8 mouse cellular contexts compared by ENCODE assay signal in genomic region chr6:91807169-91807568, GRCm38 (mm10). TPM values are rescaled to one million over a fixed set of nuclear protein-coding genes. Genes with fewer than 3 reads are reported as not detected.
DNase-seq lines count a peak whose midpoint lies in the region; ATAC-seq and TF ChIP-seq lines count a peak whose summit lies in the region.

No protein-coding gene starts in this region.

- no peak overlapping the region for H3K27ac ChIP-seq in lung, embryonic 14.5 days (ENCODE audit: low read depth)
- H3K27ac ChIP-seq in embryonic facial prominence, embryonic 14.5 days (replicated peaks; ENCODE audit: low read depth, low read length), result no peak overlapping the region
- H3K27ac ChIP-seq in hindbrain, embryonic 11.5 days (ENCODE audit: low read depth, low read length), result no peak overlapping the region
- H3K27ac ChIP-seq in midbrain, embryonic 10.5 days (replicated peaks), result peak overlapping the region; percentile 76

- no peaks in the 10 kb centered on the region for H3K9me3 ChIP-seq in lung, embryonic 14.5 days (ENCODE audit: low read depth, low read length)
- H3K9me3 ChIP-seq in embryonic facial prominence, embryonic 14.5 days (ENCODE audit: control insufficient read depth, low read length), result no peaks in the 10 kb centered on the region
- no peaks in the 10 kb centered on the region for H3K9me3 ChIP-seq in hindbrain, embryonic 11.5 days (ENCODE audit: control insufficient read depth, low read length)
- H3K9me3 ChIP-seq in midbrain, embryonic 10.5 days (replicated peaks), result no peaks in the 10 kb centered on the region

- H3K27me3 ChIP-seq in lung, embryonic 14.5 days (ENCODE audit: insufficient read depth, low read length), result peaks cover 25% of the 10 kb centered on the region
- peaks cover 28% of the 10 kb centered on the region for H3K27me3 ChIP-seq in embryonic facial prominence, embryonic 14.5 days (replicated peaks; ENCODE audit: control insufficient read depth, insufficient read depth, low read length)
- H3K27me3 ChIP-seq in hindbrain, embryonic 11.5 days (ENCODE audit: control insufficient read depth, insufficient read depth, low read length), result peaks cover 21% of the 10 kb centered on the region
- peaks cover 49% of the 10 kb centered on the region for H3K27me3 ChIP-seq in midbrain, embryonic 10.5 days (ENCODE audit: low read depth, poor library complexity, severe bottlenecking)

- DNase-seq in lung, embryonic 14.5 days, result peak; percentile 29
- DNase-seq in lung, adult 2 months, result no peak
- DNase-seq in embryonic facial prominence, embryonic 14.5 days (ENCODE audit: low spot score), result peak; percentile 18
- peak; percentile 23 for DNase-seq in hindbrain, embryonic 11.5 days (ENCODE audit: low spot score)
- peak; percentile 53 for DNase-seq in midbrain, embryonic 10.5 days (ENCODE audit: low spot score)
- DNase-seq in telencephalon, adult 2 months (ENCODE audit: low read depth, low spot score), result peak; percentile 55
- DNase-seq in urinary bladder, postnatal 4 days (ENCODE audit: low spot score in 2 of 2), result no peak
- no peak for DNase-seq in B cell, adult 2 months

- 4% methylated on average over 23 of the region's 23 CpGs for WGBS in lung, embryonic 14.5 days
- WGBS in lung, adult 2 months, result 3% methylated on average over 23 of the region's 23 CpGs
- WGBS in embryonic facial prominence, embryonic 14.5 days, result under 1% methylated on average over 15 of the region's 23 CpGs
- 5% methylated on average over 23 of the region's 23 CpGs for WGBS in hindbrain, embryonic 11.5 days
- WGBS in midbrain, embryonic 10.5 days, result 2% methylated on average over 23 of the region's 23 CpGs

- TF ChIP-seq CTCF in lung, embryonic 14.5 days (IDR thresholded peaks at IDR 0.05; ENCODE audit: low read depth), result no peak
- no peak for TF ChIP-seq CTCF in lung, adult 2 months (IDR thresholded peaks at IDR 0.05; ENCODE audit: insufficient read depth, low read length)

- ATAC-seq in lung, embryonic 14.5 days (ENCODE audit: insufficient read depth), result peak; percentile 49; the same call in 1 of the 2 replicates
- peak; percentile 55; the same call in 1 of the 2 replicates for ATAC-seq in embryonic facial prominence, embryonic 14.5 days (ENCODE audit: low read depth)
- no peak for ATAC-seq in hindbrain, embryonic 11.5 days (ENCODE audit: low FRiP score)

- H3K4me2 ChIP-seq in lung, embryonic 14.5 days, result peak overlapping the region; percentile 48
- H3K4me2 ChIP-seq in embryonic facial prominence, embryonic 14.5 days (ENCODE audit: low read depth, low read length), result peak overlapping the region; percentile 54
- peak overlapping the region; percentile 25 for H3K4me2 ChIP-seq in hindbrain, embryonic 11.5 days (replicated peaks; ENCODE audit: low read depth, low read length)

- H3K4me1 ChIP-seq in lung, embryonic 14.5 days (ENCODE audit: insufficient read depth), result no peaks in the 10 kb centered on the region
- H3K4me1 ChIP-seq in lung, adult 2 months (ENCODE audit: control insufficient read depth, insufficient read depth, low read length), result no peaks in the 10 kb centered on the region
- H3K4me1 ChIP-seq in embryonic facial prominence, embryonic 14.5 days (ENCODE audit: control insufficient read depth, insufficient read depth, low read length), result 0 out of 2 replicates have a peak, but pooled peaks cover 5% of the 10 kb centered on the region
- peaks cover 4% of the 10 kb centered on the region; the same call in 1 of the 2 replicates for H3K4me1 ChIP-seq in hindbrain, embryonic 11.5 days (replicated peaks; ENCODE audit: control insufficient read depth, insufficient read depth, low read length)
- peaks cover 21% of the 10 kb centered on the region for H3K4me1 ChIP-seq in midbrain, embryonic 10.5 days

- 0 out of 2 replicates have a peak overlapping the region, but pooled peaks have one; percentile 17 for H3K9ac ChIP-seq in lung, embryonic 14.5 days
- peak overlapping the region; percentile 49 for H3K9ac ChIP-seq in embryonic facial prominence, embryonic 14.5 days (ENCODE audit: low read depth, low read length)
- H3K9ac ChIP-seq in hindbrain, embryonic 11.5 days (ENCODE audit: low read depth, low read length), result peak overlapping the region; percentile 15; the same call in 1 of the 2 replicates

- TF ChIP-seq POLR2A in lung, adult 2 months (IDR thresholded peaks at IDR 0.05; ENCODE audit: borderline replicate concordance, extremely low read depth, low read depth, low read length), result no peak

- peak overlapping the region; percentile 20 for H3K4me3 ChIP-seq in lung, embryonic 14.5 days (ENCODE audit: low read depth, low read length)
- H3K4me3 ChIP-seq in lung, adult 2 months (replicated peaks; ENCODE audit: extremely low read depth, low read depth, low read length), result no peak overlapping the region
- H3K4me3 ChIP-seq in embryonic facial prominence, embryonic 14.5 days (ENCODE audit: low read depth, low read length), result peak overlapping the region; percentile 28
- H3K4me3 ChIP-seq in hindbrain, embryonic 11.5 days (ENCODE audit: low read depth, low read length), result peak overlapping the region; percentile 9; the same call in 1 of the 2 replicates
- H3K4me3 ChIP-seq in midbrain, embryonic 10.5 days, result peak overlapping the region; percentile 51

- H3K36me3 ChIP-seq in lung, embryonic 14.5 days (ENCODE audit: insufficient read depth), result no peaks in the 10 kb centered on the region
- no peaks in the 10 kb centered on the region for H3K36me3 ChIP-seq in embryonic facial prominence, embryonic 14.5 days (ENCODE audit: control insufficient read depth, insufficient read depth, low read length)
- H3K36me3 ChIP-seq in hindbrain, embryonic 11.5 days (ENCODE audit: control insufficient read depth, insufficient read depth, low read length), result no peaks in the 10 kb centered on the region
- no peaks in the 10 kb centered on the region for H3K36me3 ChIP-seq in midbrain, embryonic 10.5 days

RNA-seq across cellular contexts. Expression of gene Grip2, which starts 19.9 kb away (rescaled TPM):
- 0.14 and 0.37 TPM in 2 replicates for polyA plus RNA-seq in lung, embryonic 14.5 days (2014; fragmentation: Nextera tagmentation; extraction: Ambion mirVana)
- 1.2 and 2.1 TPM in 2 replicates for polyA plus RNA-seq in lung, adult 2 months (2012; rRNA removed)
- 3.1 and 3.6 TPM in 2 replicates for polyA plus RNA-seq in embryonic facial prominence, embryonic 14.5 days (2014; fragmentation: Nextera tagmentation; extraction: Ambion mirVana)
- polyA plus RNA-seq in hindbrain, embryonic 11.5 days (2014; fragmentation: Nextera tagmentation; extraction: Ambion mirVana), result 0.60 and 0.63 TPM in 2 replicates
- polyA plus RNA-seq in midbrain, embryonic 10.5 days (2016; fragmentation: Nextera tagmentation; extraction: Ambion mirVana), result 0.28 and 0.70 TPM in 2 replicates

Comparison
In these comparisons a context has a peak if more than half of its experiments do, and no peak if none do; other contexts are left out.
1. DNase-seq: peak in lung, embryonic 14.5 days (single experiment), embryonic facial prominence, embryonic 14.5 days (single experiment), hindbrain, embryonic 11.5 days (single experiment), midbrain, embryonic 10.5 days (single experiment) and telencephalon, adult 2 months (single experiment); none in lung, adult 2 months (single experiment), urinary bladder, postnatal 4 days (0 of 2) and B cell, adult 2 months (0 of 2).
2. Peak in every context shown above with its lines, with median percentiles within 50 percentile points of each other: H3K4me2 ChIP-seq and H3K9ac ChIP-seq.